Mouse (Mus musculus): ENCODE data around the gene Cpvl.

Gene Cpvl
- long read RNA-seq, experiment 1 = 0 reads
- long read RNA-seq, experiment 2 = 0 reads

- intact Hi-C loops (cut with DNase I) = no loop called here
Measured at GRCm38 (mm10) chr6:53978571-53978970, at the start of gene Cpvl. Cpvl (minus strand) TSS chr6:53978671.

GRCm38 (mm10) chr6:54023846-54024245, 45.4 kb upstream of the Cpvl start:
- intact Hi-C loops (cut with DNase I) = no loop called here

GRCm38 (mm10) chr6:54021123-54021789, 42.8 kb upstream of the Cpvl start:
- intact Hi-C loops (cut with DNase I) = no loop called here

GRCm38 (mm10) chr6:54018861-54019260, 40.4 kb upstream of the Cpvl start:
- intact Hi-C loops (cut with DNase I) = no loop called here

- intact Hi-C loops (cut with DNase I) = no loop called here
Measured at GRCm38 (mm10) chr6:54018038-54018437, 39.6 kb upstream of the Cpvl start.

GRCm38 (mm10) chr6:54012163-54012562, 33.7 kb upstream of the Cpvl start:
- intact Hi-C loops (cut with DNase I) = no loop called here

GRCm38 (mm10) chr6:54010362-54010761, 31.9 kb upstream of the Cpvl start:
- intact Hi-C loops (cut with DNase I) = no loop called here

GRCm38 (mm10) chr6:54009293-54009692, 30.8 kb upstream of the Cpvl start:
- intact Hi-C loops (cut with DNase I) = no loop called here

GRCm38 (mm10) chr6:54008448-54009120, 30.1 kb upstream of the Cpvl start:
- intact Hi-C loops (cut with DNase I) = no loop called here

- intact Hi-C loops (cut with DNase I) = no loop called here
Measured at GRCm38 (mm10) chr6:54005302-54005701, 26.8 kb upstream of the Cpvl start.

GRCm38 (mm10) chr6:53996226-53996955, 17.9 kb upstream of the Cpvl start:
- intact Hi-C loops (cut with DNase I) = no loop called here

GRCm38 (mm10) chr6:53995519-53995918, 17.0 kb upstream of the Cpvl start:
- intact Hi-C loops (cut with DNase I) = no loop called here

GRCm38 (mm10) chr6:53992386-53992785, 13.9 kb upstream of the Cpvl start:
- intact Hi-C loops (cut with DNase I) = no loop called here

GRCm38 (mm10) chr6:53987235-53987634, 8.8 kb upstream of the Cpvl start:
- intact Hi-C loops (cut with DNase I) = no loop called here

- intact Hi-C loops (cut with DNase I) = no loop called here
Measured at GRCm38 (mm10) chr6:53986273-53986985, 8.0 kb upstream of the Cpvl start.

- intact Hi-C loops (cut with DNase I) = no loop called here
Measured at GRCm38 (mm10) chr6:53983820-53984219, 5.3 kb upstream of the Cpvl start.

- intact Hi-C loops (cut with DNase I) = no loop called here
Measured at GRCm38 (mm10) chr6:53982612-53983011, 4.1 kb upstream of the Cpvl start.

GRCm38 (mm10) chr6:53982047-53982600, 3.7 kb upstream of the Cpvl start:
- intact Hi-C loops (cut with DNase I) = no loop called here

GRCm38 (mm10) chr6:53980817-53981480, 2.5 kb upstream of the Cpvl start:
- intact Hi-C loops (cut with DNase I) = no loop called here

- intact Hi-C loops (cut with DNase I) = no loop called here
Measured at GRCm38 (mm10) chr6:53974040-53974439, 4.4 kb downstream of the Cpvl start.

- intact Hi-C loops (cut with DNase I) = no loop called here
Measured at GRCm38 (mm10) chr6:53973468-53973867, 5.0 kb downstream of the Cpvl start.

All from adrenal gland (tissue).